Mouse (Mus musculus): ENCODE data around the gene Hacd2.

Hacd2 gene

DNA sequence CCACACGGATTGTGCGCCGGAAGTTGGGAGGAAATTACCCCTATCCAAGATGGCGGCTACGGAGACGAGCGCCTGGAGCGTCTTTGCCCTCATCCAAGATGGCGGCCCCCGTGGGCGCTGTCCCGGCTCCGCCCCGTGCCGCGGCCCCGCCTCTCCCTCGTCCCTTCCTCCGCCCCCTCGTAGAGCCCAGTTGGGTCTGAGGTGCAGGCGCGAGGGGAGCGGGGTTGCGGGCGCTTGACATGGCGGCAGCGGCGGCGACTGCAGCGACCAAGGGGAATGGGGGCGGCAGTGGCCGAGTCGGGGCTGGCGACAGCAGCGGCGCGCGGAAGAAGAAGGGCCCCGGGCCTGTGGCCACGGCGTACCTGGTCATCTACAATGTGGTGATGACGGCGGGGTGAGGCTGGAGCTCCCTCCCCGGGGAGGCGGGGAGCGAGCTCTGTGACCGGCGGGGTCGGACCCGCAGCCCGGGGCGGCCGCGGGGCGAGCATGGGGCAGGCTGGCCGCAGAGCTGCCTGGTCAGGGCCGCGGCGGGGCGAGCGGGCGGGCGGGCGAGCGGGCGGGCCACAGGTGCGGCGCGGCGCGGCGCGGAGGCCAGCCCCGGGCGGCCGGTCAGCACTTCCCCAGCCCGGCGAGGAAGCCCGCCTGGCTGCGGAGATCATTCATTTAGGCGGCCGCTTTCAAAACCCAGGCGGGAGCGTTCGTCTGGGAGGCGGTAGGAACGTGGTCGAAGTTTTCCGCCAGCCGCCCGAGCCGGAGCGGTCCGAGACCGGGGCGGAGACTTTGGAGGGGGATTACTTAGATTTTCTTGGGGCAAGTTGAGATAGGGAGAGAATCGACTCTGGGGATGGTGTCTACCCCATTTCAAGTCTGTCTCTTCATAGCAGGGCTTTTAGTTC, at the start of gene Hacd2:
TSS of gene Hacd2 (plus strand) at position 187 of the 896 bp plus-strand sequence.
- DNase-seq (ENCODE audit: low spot score): peak; percentile 94

DNA sequence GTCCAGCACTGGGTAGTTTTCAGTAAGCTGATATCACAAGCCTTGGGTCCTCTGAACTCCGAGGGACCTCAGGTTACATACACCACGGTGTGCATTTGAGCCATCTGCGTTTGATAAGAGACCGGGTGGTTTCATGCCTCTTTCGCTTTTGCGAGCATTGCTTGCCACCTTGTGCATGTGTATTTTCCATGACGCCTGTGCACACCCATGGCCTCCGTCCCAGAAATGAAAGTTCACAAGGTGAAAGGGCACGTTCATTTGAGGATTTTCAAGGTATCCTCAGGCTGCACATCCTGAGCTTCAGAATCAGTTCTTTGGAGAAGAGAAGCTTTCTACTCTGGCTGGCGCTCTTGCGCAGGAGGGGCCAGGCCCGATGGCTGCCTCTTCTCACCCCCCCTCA, 49.8 kb upstream of the Hacd2 start:
- no peak for DNase-seq (ENCODE audit: low spot score)

DNA sequence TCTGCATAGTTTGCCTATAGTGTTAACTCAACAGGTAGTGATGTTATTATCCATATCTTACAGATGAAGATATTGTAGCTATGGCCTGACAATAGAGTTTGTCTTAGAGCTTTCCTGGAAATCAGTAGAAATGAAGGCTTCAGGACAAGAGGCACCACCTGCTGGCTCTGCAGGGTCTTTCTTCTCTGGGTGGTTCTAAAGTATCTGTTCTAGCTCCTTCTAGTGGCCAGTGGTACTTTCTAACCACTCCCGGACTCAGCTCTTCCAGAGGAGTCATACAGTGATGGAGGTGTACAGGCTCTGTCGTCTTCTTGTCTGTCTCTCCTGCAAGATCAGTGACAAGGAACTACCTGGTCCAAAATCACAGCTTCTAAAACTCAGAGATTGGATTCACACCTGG, 46.7 kb upstream of the Hacd2 start:
- no peak for DNase-seq (ENCODE audit: low spot score)

DNA sequence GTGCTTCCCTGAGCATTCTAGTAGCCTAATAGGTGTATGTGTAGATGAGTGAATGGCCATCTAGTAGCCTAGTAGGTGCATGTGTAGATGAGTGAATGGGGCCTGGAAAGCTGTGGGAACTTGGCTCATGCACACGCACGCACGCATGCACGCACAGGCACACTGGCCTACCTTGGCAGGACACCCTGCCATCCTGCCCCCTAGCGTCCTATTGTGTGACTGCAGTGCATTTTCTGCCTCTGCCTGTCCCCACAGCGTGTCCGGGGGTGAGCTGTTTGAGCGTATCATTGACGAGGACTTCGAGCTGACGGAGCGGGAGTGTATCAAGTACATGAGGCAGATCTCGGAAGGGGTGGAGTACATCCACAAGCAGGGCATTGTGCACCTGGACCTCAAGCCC, 45.6 kb upstream of the Hacd2 start:
- no peak for DNase-seq (ENCODE audit: low spot score)

DNA sequence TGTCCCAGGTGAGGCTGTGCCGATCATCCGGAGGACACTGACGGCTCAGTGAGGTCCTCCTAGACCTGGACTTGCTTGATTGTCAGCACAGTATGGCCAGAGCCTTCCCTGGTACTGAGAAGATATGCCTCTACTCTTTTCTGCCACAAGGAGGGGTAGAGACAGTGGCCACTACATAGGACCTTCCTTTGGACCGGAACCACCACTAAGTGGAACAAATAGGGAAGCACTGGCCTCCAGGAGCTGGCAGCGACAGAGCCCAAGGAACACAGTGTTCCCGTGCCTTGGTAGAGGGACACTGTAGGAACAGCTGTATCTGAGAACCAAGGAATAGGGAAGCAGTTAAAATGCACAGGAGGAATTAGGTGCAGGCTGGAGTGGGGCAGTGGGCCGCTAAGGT, 44.2 kb upstream of the Hacd2 start:
- DNase-seq (ENCODE audit: low spot score): no peak

DNA sequence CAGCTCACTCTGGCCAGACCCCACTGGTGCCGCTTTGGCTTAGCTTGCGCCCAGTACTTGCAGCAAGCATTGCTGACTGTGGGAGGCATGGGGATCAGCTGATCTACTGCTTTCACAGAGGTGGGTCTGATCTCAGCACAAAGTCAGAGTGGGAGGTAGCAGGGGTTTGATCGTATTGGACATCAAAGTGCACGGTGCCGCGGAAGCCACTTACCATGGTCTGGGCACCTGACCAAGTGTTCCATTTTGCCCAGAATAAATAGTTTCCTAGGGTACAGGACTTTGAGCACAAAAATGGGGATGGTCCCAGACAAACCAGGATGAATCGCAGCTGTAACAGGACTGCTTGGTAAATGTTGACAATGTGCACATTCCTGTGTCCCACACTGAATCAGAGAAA, 41.2 kb upstream of the Hacd2 start:
- no peak for DNase-seq (ENCODE audit: low spot score)

DNA sequence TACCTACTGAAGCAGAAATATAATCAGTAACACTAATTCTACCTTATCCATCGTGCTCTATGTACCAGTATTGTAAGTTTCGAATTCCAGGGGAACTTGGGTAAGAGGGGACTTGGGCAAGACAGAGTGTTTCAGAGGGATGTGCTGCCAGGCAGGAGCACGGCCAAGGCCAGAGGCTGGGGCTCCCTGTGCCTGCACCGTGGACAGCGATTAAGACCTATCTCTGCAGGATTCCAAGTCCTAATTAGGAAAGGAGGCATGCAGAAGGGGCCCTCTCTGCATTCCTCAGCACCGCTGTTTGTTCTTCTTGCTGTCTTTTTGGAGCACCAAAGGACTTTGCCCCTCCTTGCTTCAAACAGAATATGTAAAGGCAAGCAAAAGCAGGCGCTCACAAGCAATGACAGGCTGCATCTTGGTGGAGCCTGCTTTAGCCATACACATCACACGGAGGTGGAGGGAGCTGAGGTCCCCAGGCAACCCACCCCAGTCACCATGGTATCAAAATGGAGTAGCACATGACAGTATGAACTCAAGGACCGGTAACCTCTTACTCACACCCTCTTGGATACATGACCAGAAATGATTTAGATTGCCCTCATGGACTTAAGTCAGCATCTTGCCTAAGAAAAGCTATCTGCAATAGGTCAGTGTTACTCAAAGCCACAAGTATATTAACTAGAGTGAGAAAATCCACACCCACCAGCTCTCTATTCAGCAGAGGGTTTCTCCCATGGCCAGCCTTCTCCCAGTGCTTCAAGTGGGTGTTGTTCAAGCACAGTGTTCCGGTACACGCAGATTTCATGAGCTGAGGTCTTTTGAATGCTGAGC, 37.8 kb upstream of the Hacd2 start:
- DNase-seq (ENCODE audit: low spot score): no peak

DNA sequence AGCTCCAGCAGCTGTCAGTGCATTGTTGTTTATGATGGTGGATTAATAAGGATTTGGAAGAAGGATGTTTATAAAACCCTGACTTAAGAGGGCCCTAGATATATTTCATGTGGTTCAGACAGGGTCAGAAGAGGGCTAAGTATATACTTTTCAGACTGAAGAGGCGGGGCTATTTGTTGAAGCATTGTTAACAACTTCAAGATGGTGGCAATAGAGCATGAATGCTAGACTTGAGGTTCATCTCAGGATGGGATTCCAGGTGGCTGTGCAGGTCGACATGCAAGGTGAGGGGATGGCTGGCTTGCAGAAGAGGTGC, 37.2 kb upstream of the Hacd2 start:
- no peak for DNase-seq (ENCODE audit: low spot score)

DNA sequence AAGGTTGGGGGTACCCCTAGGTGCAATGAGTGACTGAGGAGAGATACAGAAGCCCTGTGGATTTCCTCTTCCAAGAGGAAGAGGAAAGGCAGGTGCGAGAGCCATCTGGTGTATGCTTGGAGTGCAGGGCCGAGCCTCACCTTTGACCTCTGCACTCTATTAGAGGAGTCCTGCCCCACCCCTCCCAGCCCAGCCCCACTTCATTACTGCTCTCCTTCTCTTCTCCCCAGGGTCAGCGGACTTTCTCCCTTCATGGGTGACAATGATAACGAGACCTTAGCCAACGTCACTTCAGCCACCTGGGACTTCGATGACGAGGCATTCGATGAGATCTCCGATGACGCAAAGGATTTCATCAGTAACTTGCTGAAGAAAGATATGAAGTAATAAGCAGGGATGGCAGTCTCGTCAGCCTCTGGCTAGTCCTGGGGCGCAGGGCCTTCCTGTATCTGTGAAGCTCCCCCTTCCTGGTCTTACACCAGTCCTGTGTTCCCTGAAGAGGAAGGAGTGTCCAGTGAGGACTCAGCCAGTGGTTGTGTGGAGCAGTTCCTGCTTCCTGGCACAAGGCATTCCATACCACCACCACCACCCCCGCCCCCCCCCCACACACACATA, 35.9 kb upstream of the Hacd2 start:
- DNase-seq (ENCODE audit: low spot score): no peak

DNA sequence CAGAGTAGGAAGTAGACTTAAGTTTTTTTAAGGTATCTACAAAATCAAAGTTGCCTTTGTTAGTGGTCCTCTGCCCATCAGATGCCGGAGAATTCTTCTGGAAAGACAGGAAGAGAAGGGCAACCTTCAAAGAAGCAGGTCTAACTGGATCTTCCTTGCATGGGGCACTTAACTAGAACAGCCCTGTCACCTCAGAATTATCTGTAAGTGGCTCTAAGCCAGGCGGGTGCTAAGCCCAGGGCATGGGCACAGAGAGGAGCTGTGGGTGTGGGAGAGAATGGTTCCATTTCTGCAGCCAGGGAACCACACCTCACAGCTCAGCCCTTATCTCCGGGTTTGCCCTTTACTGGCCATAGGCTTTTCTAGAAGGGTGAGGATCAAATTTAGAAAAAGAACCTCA, 30.9 kb upstream of the Hacd2 start:
- no peak for DNase-seq (ENCODE audit: low spot score)

DNA sequence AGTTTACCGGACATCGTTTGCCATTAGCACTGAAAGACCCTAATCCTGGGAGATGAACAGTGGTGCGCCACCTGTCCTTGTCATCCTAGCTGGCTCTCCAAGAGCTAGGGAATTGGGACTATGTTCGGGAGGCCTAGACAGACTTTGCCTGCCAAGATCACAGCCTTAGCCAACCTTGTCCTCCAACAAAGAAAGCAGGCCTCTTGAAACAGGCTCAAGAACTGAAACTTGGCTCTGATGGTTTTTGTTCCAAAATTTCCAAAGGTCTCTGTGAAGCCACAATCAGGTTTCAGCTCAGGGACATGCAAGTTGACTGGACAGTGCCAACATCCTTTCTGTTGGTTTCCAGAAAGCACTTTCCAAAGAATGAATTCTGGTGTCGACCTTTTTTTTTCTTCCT, 29.4 kb upstream of the Hacd2 start:
- no peak for DNase-seq (ENCODE audit: low spot score)

DNA sequence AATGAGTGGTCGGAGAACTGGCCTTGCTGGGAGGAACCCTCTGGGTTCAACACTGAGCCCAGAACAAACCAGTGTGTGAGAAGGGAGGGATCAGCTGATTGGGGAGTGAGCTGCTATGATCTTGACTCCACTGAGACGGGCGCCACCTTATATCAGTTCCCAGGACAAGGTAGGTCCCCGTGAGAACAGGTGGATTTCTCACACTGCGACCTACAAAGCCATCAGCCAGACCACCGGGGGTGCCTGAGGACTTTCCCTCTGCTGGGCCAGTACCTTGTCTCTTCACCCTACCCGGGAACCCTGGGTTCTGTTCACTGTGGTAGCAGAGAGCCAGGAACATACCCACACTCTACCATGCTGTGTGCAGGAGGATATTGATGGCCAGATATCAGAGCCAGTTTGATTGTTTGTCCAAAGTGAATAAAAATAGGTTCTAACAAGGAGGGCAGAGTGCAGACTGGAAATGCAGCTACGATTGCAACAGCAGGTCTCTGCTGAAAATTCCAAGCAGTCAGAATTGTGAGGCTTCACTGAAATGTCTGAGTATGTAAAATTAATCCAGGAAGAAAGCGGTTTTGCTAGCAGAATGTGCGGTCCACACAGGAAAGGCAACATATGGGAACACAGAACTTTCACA, 28.4 kb upstream of the Hacd2 start:
- DNase-seq (ENCODE audit: low spot score): no peak

DNA sequence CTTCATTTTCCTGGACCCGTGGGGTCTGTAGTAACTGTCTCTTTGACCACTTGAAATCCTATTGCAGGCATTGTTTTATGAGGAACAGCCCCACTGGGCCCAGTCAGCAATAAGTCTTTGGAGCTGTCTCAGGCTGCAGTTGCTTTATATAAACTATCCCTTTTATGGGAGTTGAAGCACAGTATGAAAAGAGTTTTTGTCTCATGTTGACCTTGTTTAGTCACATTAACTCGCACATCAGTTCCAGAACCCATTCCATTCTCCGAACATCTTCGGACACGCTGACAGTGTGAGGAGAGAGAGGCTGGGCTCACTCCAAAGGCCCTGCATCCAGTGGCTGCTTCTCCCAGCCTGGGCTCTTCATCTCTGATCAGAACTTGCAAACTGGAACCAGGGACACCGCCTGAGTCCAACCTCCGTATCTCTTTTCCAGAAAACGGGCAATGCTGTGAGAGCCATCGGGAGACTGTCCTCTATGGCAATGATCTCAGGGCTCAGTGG, 27.5 kb upstream of the Hacd2 start:
- peak; percentile 24 for DNase-seq (ENCODE audit: low spot score)

DNA sequence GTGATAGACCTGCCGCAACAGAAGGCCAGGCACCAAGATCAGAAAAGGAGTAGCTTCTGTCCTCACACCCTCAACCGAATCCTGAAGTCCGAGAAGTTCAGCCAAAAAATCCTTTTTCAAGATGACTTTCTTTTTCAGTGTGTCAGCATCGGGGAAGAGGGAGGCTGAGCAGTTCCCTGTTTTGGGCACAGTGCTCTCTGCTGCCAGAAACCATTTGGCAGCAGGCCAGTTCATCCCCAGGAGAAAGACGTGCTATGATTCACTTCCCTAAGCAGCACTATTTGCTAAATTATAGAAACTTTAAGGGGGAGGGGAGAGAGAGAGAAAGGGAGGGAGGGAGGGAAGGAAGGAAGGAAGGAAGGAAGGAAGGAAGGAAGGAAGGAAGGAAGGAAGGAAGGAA, 26.1 kb upstream of the Hacd2 start:
- DNase-seq (ENCODE audit: low spot score): peak; percentile 66

DNA sequence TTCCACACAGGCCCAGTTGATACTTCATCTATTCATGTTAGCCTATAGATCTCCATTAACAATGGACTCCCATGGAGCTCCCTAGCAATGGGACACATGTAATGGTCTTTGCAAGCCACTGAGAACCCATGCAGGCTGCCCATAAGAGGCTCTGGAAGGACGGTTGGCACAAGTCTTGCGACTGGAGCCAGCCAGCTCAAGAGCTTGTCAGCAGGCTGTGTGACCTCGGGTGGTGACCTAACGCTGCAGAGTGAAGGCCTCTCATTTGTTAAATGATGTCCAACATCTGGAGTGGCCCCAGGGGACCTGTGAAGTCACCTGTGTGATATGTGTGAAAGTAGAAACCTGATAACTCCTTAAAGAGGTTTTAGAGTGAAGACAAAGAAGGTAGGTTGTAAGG, 25.2 kb upstream of the Hacd2 start:
- no peak for DNase-seq (ENCODE audit: low spot score)

DNA sequence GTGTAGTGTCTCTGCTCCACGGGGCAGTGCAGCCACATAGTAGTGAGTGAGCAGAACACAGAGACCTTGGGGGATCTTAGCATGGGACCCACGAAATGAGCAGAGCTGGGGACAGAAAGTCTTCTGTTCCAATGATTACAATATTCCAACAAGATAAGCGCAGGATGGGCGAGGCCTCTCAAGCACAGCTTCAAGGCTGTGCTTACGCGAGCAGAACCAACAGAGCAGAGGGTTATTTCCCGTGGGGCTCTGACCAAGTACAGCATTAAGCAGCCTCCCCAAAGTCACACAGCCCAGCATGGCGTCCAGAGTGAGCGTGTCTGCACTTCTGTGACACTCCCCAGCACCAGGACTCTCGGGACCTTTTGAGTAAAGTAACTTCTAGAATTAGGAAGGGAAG, 24.7 kb upstream of the Hacd2 start:
- no peak for DNase-seq (ENCODE audit: low spot score)

DNA sequence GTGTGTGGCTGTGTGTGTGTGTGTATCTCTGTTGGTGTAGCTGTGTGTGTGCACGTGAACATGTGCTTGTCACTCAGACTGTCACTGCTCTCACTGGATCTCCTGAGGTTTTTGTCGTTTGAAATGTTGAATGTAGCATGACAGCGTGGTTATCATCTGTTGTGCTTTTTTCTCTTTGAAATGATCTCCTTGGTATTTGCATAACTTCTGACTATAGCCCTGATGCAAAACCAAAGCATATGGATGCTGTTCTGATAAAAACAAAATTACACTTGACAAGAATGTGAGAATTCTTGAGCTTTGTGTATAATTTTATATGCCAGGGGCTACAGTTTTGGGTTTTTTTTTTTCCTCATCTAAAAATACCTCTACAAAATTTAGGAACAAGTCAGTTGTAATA, 23.2 kb upstream of the Hacd2 start:
- DNase-seq (ENCODE audit: low spot score): no peak

DNA sequence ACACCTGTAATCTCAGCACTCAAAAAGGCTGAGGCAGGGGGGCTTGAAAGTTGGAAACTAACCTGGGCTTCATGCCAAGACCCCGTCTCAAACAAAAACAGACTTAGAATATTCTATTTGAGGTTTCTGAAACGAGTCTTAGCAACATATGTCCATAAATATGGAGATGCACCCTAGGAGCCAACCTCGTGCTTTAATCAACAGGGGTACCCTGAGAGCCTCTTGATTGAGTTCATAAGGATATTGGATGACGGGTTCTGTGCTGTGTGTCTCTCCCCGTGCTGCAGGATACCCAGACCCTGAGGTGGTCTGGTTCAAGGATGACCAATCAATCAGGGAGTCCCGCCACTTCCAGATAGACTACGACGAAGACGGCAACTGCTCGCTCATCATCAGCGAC, 22.2 kb upstream of the Hacd2 start:
- no peak for DNase-seq (ENCODE audit: low spot score)

DNA sequence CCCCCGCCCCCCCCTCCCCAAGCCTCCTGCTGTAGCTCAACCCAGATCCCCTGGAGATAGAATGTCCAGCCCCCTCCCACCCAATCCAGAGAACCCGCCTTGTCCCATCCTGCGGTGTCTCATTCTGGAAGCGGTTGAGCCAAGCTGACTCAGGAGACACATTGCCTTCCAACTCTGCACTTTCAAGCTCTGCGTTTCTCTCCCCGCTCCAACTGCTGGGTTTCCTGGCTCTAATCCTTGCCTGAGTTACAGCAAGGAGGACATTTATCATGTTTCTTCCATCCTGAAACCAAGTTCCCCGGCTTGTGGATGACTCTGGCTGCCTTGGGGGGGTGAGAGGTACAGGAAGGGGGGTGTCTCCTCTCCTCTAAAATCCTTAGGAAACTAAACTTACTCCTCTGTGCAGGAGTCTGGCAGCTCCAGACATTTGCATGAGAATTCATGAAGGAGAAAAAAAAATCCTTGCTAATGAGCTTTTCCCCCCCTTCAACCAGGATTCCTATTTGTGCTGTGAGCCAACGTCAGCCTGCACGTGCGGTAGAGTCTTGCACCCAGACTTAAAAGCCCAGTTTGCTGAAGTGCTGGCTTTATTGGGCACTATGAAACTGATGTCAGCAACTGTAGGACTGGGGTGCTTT, 21.2 kb upstream of the Hacd2 start:
- no peak for DNase-seq (ENCODE audit: low spot score)

DNA sequence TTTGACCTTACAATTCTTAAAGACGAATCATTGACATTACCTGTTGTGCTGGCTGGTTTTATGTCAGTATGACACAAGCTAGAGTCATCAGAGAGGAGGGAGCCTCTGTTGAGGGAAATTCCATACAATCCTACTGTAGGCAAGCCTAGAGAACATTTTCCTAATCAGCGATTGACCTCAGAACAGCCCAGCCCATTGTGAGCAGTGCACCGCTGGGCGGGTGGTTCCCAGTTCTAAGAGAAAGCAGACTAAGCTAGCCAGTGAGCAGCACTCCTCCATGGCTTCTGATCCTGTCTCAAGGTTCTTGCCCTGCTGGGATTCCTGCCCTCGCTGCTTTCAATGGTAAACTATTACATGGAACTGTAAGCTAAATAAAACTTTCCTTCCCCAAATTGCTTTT, 17.9 kb upstream of the Hacd2 start:
- no peak for DNase-seq (ENCODE audit: low spot score)

DNA sequence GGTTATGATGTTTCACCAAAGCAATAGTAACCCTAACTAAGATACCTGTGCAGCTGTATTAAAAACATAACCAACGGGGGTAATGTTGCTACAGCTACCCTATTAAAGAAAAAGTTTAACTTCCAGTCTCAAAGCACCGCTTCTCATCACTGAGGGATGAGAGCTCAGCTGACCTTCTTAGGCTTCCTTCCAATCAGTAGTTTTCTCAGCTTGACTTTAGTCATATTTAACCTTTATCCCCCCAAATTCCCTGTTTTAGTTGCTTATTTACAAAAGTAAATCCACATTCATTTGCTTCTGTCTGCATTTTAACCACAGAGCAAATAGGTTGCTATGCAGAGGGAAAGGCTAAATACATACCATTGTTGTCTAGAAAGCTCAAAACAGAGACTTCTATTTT, 17.5 kb upstream of the Hacd2 start:
- no peak for DNase-seq (ENCODE audit: low spot score)

DNA sequence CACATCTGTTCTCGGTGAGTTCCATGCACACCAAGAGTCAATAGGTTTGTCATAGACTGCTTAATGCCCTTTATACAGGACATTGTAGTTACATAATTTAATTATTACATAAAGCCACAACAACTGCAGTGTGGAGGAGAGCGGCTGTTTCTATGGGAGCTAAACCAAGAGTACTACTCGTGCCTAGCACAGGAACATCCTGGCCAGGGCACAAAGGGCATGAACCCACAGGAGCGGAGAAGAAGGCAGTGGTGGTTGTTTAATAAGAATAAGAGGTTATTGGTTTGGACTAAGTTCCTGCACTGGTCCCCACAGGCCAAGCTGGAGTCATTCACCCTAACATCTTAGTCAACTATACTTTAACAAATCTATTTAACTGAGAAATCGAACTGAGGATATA, 16.0 kb upstream of the Hacd2 start:
- no peak for DNase-seq (ENCODE audit: low spot score)

All from urinary bladder, postnatal 25 days (tissue).